Mouse (Mus musculus) embryonic fibroblast, embryonic 13.5 days (primary cell): ENCODE data around the gene Flvcr1.

Source experiments
- CTCF ChIP-seq: IDR thresholded peaks from 2 replicates; pipeline ENCODE4 v1.5.1; 2011; ENCODE audit warnings: mild to moderate bottlenecking, control low read depth, low read length, moderate library complexity, borderline replicate concordance; ENCODE audit not compliant: insufficient read depth
- POLR2A ChIP-seq: IDR thresholded peaks from 2 replicates; pipeline ENCODE4 v1.6.1; 2011; ENCODE audit warnings: low read depth, mild to moderate bottlenecking, control low read depth, low read length, moderate library complexity

- TF ChIP-seq CTCF (no peak), POLR2A (no peak; the same call in 1 of the 2 replicates)
Measured at GRCm38 (mm10) chr1:190978511-190979073, 47.4 kb downstream of the Flvcr1 start.
